Mouse (Mus musculus): ENCODE measurements around the gene Ggta1.

DNA sequence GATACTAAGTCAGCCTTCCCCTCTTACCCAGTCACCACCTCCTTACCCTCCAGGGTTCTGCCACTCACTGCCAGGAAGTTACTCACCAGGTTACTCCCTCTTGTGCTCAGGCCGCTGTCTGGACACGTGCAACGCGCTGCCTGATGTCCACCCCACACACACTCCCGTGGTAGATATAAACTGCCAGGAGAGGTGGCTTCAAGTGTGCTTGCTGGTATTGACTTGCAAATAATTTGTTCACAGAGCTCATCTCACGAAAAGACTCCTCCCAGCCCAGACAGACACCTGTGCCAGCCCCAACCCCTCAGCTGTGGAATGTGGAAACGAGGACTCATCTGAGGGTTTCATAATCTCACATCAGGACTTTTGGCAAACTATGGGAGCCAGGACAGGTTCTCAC lies 17.4 kb downstream of the Ggta1 start:
- TF ChIP-seq CTCF (IDR thresholded peaks at IDR 0.05; ENCODE audit: low read depth) (no peak), EP300 (IDR thresholded peaks at IDR 0.05; ENCODE audit: low read depth) (no peak)

All from heart, postnatal 0 days (tissue).